Mouse (Mus musculus) mammary gland, adult 2 months (tissue): ENCODE results near the gene Cfap221. TPM values are rescaled to one million over a fixed set of nuclear protein-coding genes. Genes with fewer than 3 reads are reported as not detected.

ENCODE experiments used
- polyA plus RNA-seq: library from polyadenylated mRNA; depleted of rRNA; stranded (reverse); fragments of >200 nt; gene quantifications from 2 replicates; pipeline ENCODE4 v1.2.3, GENCODE M21; 2012; ENCODE audit warnings: low replicate concordance; rRNA removed

Cfap221 gene
- polyA plus RNA-seq: 0.14 TPM in 1 of 2 replicates, not detected in the other

GRCm38 (mm10) chr1:119996798-119997581 is at the start of gene Cfap221:
Gene Cfap221 (minus strand): TSS chr1:119997234.

GRCm38 (mm10) chr1:120006844-120007790 is 10.1 kb upstream of the Cfap221 start, which contains the start of gene Sctr:
Gene Sctr (plus strand): TSS chr1:120006894.

GRCm38 (mm10) chr1:119912953-119913814 is 83.8 kb downstream of the Cfap221 start, which contains the start of gene Tmem177:
Gene Tmem177 (minus strand): TSS chr1:119913208.

Other genes starting within 250 kb of the Cfap221 start
- 7.5 and 10.7 TPM in 2 replicates for gene Ptpn4, start 159.6 kb downstream of the Cfap221 start, polyA plus RNA-seq
- 5.1 and 9.9 TPM in 2 replicates for gene Tmem177, start 84.0 kb downstream of the Cfap221 start, polyA plus RNA-seq
- 5.1 and 9.1 TPM in 2 replicates for gene Sctr, start 9.7 kb upstream of the Cfap221 start, polyA plus RNA-seq
- 21.7 and 34.3 TPM in 2 replicates for gene Tmem37, start 76.8 kb upstream of the Cfap221 start, polyA plus RNA-seq
- 1,212 and 1,855 TPM in 2 replicates for gene Dbi, start 123.8 kb upstream of the Cfap221 start, polyA plus RNA-seq
- gene 3110009E18Rik, start 124.0 kb upstream of the Cfap221 start, polyA plus RNA-seq: 1.5 and 1.6 TPM in 2 replicates